Mouse (Mus musculus): ENCODE measurements around the gene Lrrc75b.

GRCm38 (mm10) chr10:75573965-75574364 lies 13.8 kb upstream of the Lrrc75b start:
- TF ChIP-seq CTCF (conservative IDR thresholded peaks at IDR 0.05; ENCODE audit: insufficient read depth, insufficient read length, low read depth, low read length) = no peak
- no peak for TF ChIP-seq POLR2A (IDR thresholded peaks at IDR 0.05; ENCODE audit: low read depth, low read length)

All from kidney, adult 2 months (tissue).